Mouse (Mus musculus): ENCODE data around the gene Il4i1. TPM values are rescaled to one million over a fixed set of nuclear protein-coding genes. Genes with fewer than 3 reads are reported as not detected.
A peak's percentile ranks its signal among the peaks of the same experiment; 100 is the strongest.

Il4i1 gene
- polyA plus RNA-seq, 1 experiment from 2014 or later, result 2.9 TPM

DNA sequence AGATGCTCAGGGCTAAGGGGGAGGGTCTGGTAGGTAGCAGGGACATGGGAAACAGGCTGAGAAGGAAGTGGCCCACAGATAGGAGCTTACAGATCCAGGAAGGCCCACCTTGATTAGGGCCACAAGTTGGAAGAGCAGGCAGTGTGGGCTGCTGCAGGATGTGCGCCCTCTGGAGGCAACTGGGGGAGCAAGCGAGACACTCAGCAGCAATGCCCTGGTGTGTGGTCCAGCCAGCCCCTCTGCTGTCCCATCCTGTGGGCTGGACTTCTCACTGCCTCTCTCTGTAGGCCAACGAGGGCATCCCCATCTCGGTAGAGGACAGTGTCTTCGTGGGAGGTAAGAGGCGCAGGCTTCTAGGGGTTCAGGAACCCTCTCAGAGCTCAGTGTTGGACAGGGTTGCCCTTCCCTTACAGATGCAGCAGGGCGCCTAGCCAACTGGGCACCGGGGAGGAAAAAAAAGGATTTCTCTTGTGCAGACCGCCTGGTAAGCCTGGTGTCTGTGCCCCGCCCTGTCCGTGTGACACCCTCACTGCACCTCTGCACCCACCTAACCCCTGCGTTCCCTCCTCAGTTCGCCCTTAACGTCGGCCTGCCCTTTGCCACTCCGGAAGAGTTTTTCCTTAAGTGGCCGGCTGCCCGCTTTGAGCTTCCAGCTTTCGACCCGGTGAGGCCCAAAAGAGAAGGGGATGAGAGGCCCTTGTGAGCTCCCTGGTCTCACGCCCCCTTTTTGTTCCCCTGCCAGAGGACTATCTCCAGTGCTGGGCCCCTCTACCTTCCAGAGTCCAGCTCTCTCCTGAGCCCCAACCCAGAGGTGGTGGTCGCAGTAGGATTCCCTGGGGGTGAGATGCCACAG is 44.6 kb downstream of the Il4i1 start:
- Histone ChIP-seq H3K36me3 (ENCODE audit: control insufficient read depth, insufficient read depth, low read length) (peaks cover 43% of the 10 kb centered on the region), H3K4me3 (ENCODE audit: low read depth, low read length) (no peak overlapping the region), H3K9ac (ENCODE audit: low read depth, low read length) (no peak overlapping the region), H3K9me3 (ENCODE audit: control insufficient read depth, low read length) (no peaks in the 10 kb centered on the region), H3K4me1 (replicated peaks; ENCODE audit: control insufficient read depth, insufficient read depth, low read length) (peaks cover 30% of the 10 kb centered on the region), H3K27ac (ENCODE audit: low read depth, low read length) (no peak overlapping the region; the same call in 1 of the 2 replicates), H3K27me3 (replicated peaks; ENCODE audit: control insufficient read depth, insufficient read depth, low read length) (no peaks in the 10 kb centered on the region), H3K4me2 (no peak overlapping the region)
- DNase-seq (ENCODE audit: low spot score) (peak; percentile 72), ATAC-seq (replicated peaks; ENCODE audit: low FRiP score) (no peak)
- WGBS, result 64% methylated on average over 22 of the region's 22 CpGs

DNA sequence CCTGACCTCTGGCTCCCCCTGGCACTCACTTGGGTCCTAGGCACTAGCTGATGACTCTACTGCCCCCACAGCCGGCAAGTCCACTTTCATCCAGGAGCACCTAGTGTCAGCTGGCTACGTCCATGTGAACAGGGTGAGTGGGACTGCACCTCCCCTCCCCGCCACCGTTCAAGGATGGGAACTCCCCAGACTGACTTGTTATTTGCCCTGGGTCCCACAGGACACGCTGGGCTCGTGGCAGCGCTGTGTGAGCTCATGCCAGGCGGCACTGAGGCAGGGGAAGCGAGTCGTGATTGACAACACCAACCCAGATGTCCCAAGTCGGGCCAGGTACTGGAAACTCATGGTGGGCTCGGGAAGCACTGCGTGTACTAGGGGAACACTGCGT is 45.2 kb downstream of the Il4i1 start:
- H3K36me3 ChIP-seq (ENCODE audit: control insufficient read depth, insufficient read depth, low read length), result peaks cover 44% of the 10 kb centered on the region

DNA sequence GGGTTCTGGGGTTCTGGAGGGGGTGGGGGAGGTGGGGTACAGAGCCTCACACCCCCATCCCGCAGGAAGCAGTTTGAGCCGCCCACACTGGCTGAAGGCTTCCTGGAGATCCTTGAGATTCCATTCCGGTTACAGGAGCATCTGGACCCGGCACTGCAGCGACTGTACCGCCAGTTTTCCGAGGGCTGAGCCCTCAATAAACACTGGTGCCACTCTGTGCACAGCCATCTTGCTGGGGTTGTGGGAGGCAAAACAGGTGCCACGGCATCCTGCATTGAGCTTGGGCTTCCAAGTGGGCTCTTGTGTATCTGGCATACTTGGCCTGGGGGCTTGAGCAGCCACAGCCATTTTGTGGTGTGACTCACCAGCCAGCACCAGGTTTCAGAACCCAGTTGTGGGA is 46.2 kb downstream of the Il4i1 start:
- no peak overlapping the region for H3K9ac ChIP-seq (ENCODE audit: low read depth, low read length)
- 85% methylated on average over 8 of the region's 8 CpGs for WGBS
- H3K9me3 ChIP-seq (ENCODE audit: control insufficient read depth, low read length), result no peaks in the 10 kb centered on the region
- peaks cover 38% of the 10 kb centered on the region for H3K4me1 ChIP-seq (replicated peaks; ENCODE audit: control insufficient read depth, insufficient read depth, low read length)
- DNase-seq (ENCODE audit: low spot score), result no peak
- H3K4me3 ChIP-seq (ENCODE audit: low read depth, low read length), result no peak overlapping the region
- no peaks in the 10 kb centered on the region for H3K27me3 ChIP-seq (replicated peaks; ENCODE audit: control insufficient read depth, insufficient read depth, low read length)
- H3K36me3 ChIP-seq (ENCODE audit: control insufficient read depth, insufficient read depth, low read length), result peaks cover 44% of the 10 kb centered on the region
- no peak overlapping the region for H3K4me2 ChIP-seq
- no peak overlapping the region for H3K27ac ChIP-seq (ENCODE audit: low read depth, low read length)
- ATAC-seq (replicated peaks; ENCODE audit: low FRiP score), result no peak

More for the DNA sequence above, 45.2 kb downstream of the Il4i1 start:
- 85% methylated on average over 14 of the region's 14 CpGs for WGBS
- ATAC-seq (replicated peaks; ENCODE audit: low FRiP score) (no peak), DNase-seq (ENCODE audit: low spot score) (no peak)
- no peak overlapping the region for H3K9ac ChIP-seq (ENCODE audit: low read depth, low read length)
- H3K9me3 ChIP-seq (ENCODE audit: control insufficient read depth, low read length), result no peaks in the 10 kb centered on the region
- H3K4me3 ChIP-seq (ENCODE audit: low read depth, low read length), result no peak overlapping the region
- H3K4me2 ChIP-seq, result no peak overlapping the region
- peaks cover 30% of the 10 kb centered on the region for H3K4me1 ChIP-seq (replicated peaks; ENCODE audit: control insufficient read depth, insufficient read depth, low read length)
- H3K27ac ChIP-seq (ENCODE audit: low read depth, low read length), result no peak overlapping the region
- H3K27me3 ChIP-seq (replicated peaks; ENCODE audit: control insufficient read depth, insufficient read depth, low read length), result no peaks in the 10 kb centered on the region

DNA sequence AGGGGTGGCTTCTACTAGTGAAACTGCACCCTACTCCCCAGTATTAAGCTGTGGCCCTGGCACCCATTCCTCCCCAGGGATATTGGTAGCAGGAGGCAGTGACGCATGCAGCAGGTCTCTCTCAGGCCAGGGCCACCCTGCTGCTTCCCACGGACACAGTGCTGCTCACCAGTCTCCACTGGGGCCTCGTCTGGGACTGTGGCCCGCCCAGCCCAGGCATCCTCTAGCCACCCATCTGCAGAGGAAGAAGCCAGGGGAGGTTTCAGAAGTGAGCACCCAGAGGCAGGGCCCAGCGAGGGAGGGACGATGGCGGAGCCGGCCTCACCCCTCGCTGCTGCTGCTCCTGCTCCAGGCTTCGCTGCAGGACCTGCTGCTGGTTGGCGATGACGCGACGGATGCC is 47.0 kb downstream of the Il4i1 start:
- no peaks in the 10 kb centered on the region for H3K27me3 ChIP-seq (replicated peaks; ENCODE audit: control insufficient read depth, insufficient read depth, low read length)
- H3K27ac ChIP-seq (ENCODE audit: low read depth, low read length), result no peak overlapping the region
- 0 out of 2 replicates have a peak overlapping the region, but pooled peaks have one; percentile 4 for H3K4me3 ChIP-seq (ENCODE audit: low read depth, low read length)
- peaks cover 39% of the 10 kb centered on the region for H3K4me1 ChIP-seq (replicated peaks; ENCODE audit: control insufficient read depth, insufficient read depth, low read length)
- H3K4me2 ChIP-seq, result no peak overlapping the region
- 90% methylated on average over 14 of the region's 14 CpGs for WGBS
- no peak for ATAC-seq (replicated peaks; ENCODE audit: low FRiP score)
- peaks cover 44% of the 10 kb centered on the region for H3K36me3 ChIP-seq (ENCODE audit: control insufficient read depth, insufficient read depth, low read length)
- DNase-seq (ENCODE audit: low spot score), result no peak
- no peak overlapping the region for H3K9ac ChIP-seq (ENCODE audit: low read depth, low read length)
- H3K9me3 ChIP-seq (ENCODE audit: control insufficient read depth, low read length), result no peaks in the 10 kb centered on the region

DNA sequence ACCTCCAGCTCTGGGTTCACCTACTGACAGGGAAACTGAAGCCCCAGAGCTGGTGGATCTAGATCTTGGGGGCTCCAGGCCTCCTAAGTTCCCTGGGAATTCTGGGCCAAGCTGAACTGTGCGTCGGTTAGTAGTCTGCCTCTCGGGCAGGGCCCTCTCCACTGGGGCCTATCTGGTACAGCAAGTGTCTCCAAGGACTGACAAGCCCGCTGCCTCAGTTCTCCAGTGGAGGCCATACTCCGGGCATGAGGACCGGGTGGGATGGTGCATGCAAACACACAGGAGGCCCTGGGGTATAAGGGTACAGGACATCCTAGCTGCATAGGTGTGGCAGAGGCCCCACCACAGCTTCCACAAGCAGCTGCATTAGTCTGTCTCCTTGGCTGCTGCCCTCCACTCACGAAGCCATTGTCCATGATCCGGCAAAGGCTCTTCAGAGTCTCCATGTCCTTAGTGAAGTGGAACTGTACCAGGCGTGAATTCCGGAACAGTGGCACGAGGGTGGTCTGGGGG is 47.9 kb downstream of the Il4i1 start:
- no peaks in the 10 kb centered on the region for H3K9me3 ChIP-seq (ENCODE audit: control insufficient read depth, low read length)
- no peak for ATAC-seq (replicated peaks; ENCODE audit: low FRiP score)
- WGBS, result 89% methylated on average over 11 of the region's 11 CpGs
- no peak overlapping the region for H3K4me3 ChIP-seq (ENCODE audit: low read depth, low read length)
- DNase-seq (ENCODE audit: low spot score), result no peak
- H3K27me3 ChIP-seq (replicated peaks; ENCODE audit: control insufficient read depth, insufficient read depth, low read length), result no peaks in the 10 kb centered on the region
- H3K36me3 ChIP-seq (ENCODE audit: control insufficient read depth, insufficient read depth, low read length), result peaks cover 44% of the 10 kb centered on the region
- H3K9ac ChIP-seq (ENCODE audit: low read depth, low read length), result no peak overlapping the region
- no peak overlapping the region for H3K4me2 ChIP-seq
- peaks cover 39% of the 10 kb centered on the region for H3K4me1 ChIP-seq (replicated peaks; ENCODE audit: control insufficient read depth, insufficient read depth, low read length)
- H3K27ac ChIP-seq (ENCODE audit: low read depth, low read length), result no peak overlapping the region; the same call in 1 of the 2 replicates

DNA sequence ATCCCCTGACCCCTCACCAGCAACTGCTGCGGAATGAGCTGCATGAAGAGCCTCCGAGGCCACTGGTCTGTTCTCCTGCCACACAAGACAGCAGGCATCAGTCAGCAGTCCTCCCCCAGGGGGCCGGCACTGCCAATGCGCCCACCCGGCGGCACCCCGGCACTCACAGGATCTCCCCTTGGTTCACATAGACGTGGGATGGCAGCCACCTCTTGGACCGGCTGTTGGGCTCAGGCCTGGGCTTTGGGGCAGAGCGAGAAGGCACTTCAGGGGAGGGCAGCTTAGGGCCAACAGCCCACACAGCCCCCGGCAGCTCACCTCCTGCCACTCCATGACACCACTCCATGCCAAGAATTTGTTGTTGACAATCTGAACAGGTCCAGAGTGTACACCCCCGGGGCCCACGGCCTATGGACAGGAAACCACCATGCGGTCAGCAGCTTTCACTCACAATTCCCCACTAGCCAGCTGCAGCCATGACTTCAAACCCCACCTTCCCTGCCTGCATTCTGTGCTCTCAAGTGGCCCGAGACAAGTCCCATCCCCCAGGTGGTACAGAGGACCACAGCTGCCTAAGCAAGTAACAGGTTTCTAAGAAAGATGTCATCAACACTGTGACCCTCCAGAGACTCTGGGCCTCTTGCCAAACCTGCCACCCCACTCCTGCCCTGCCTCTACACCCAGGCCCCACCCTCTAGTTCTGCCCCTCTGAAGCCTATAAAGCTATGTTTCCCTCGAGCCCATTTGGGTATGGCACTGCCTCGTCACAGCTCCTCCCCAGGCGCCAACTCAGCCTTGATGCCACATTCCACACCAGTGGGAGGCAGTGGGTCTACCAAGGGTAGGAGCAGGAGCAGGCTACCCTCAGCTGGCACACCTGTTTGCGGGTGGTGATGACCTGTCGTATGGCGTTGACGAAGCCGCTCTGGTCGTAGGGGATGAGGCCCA is 48.7 kb downstream of the Il4i1 start:
- 86% methylated on average over 24 of the region's 24 CpGs for WGBS
- Histone ChIP-seq H3K4me2 (no peak overlapping the region), H3K9me3 (ENCODE audit: control insufficient read depth, low read length) (no peaks in the 10 kb centered on the region), H3K9ac (ENCODE audit: low read depth, low read length) (no peak overlapping the region), H3K27me3 (replicated peaks; ENCODE audit: control insufficient read depth, insufficient read depth, low read length) (no peaks in the 10 kb centered on the region), H3K4me3 (ENCODE audit: low read depth, low read length) (no peak overlapping the region), H3K36me3 (ENCODE audit: control insufficient read depth, insufficient read depth, low read length) (peaks cover 44% of the 10 kb centered on the region), H3K4me1 (replicated peaks; ENCODE audit: control insufficient read depth, insufficient read depth, low read length) (peaks cover 39% of the 10 kb centered on the region), H3K27ac (ENCODE audit: low read depth, low read length) (no peak overlapping the region)
- DNase-seq (ENCODE audit: low spot score) (no peak), ATAC-seq (replicated peaks; ENCODE audit: low FRiP score) (no peak)

DNA sequence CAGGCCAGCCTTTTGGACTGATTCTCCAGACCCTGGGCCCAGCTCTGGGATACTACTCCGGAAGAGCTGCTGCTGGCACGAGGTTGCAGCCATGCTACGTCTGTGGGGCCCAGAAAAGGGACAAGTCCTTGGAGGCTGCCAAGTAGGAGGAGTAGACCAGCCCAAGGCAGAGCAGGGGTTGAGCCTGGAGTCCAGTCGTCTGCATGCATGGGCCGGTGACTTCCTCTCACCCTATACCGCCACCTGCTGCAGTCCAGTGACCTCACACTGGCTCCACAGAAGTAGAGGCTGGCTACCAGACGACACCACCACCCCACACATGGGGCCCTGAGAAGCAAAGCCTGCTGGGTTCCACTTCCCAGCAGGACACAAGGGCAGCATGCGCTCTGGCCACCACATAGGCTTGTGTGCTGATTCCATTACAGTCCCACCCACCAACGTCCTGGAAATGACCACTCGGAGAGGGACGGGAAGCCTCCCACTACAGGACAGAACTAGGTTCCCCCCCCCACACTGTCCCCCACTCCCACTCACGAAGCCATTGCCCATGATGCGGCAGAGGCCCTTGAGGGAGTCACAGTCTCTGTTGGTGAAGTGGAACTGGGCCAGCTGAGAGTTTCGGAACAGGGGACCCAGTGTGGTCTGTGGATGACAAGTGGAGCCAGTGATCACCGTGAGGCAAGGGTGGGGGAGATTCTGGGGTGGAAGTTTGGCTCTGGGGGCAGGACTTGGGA is 50.3 kb downstream of the Il4i1 start:
- H3K4me3 ChIP-seq (ENCODE audit: low read depth, low read length), result peak overlapping the region; percentile 94; the same call in 1 of the 2 replicates

More for the DNA sequence above, 50.3 kb downstream of the Il4i1 start:
- no peak overlapping the region for H3K9ac ChIP-seq (ENCODE audit: low read depth, low read length)
- WGBS, result 62% methylated on average over 15 of the region's 15 CpGs
- ATAC-seq (replicated peaks; ENCODE audit: low FRiP score) (no peak), DNase-seq (ENCODE audit: low spot score) (no peak)
- H3K27me3 ChIP-seq (replicated peaks; ENCODE audit: control insufficient read depth, insufficient read depth, low read length), result no peaks in the 10 kb centered on the region
- H3K4me1 ChIP-seq (replicated peaks; ENCODE audit: control insufficient read depth, insufficient read depth, low read length), result peaks cover 36% of the 10 kb centered on the region
- 0 out of 2 replicates have a peak overlapping the region, but pooled peaks have one; percentile 13 for H3K27ac ChIP-seq (ENCODE audit: low read depth, low read length)
- H3K36me3 ChIP-seq (ENCODE audit: control insufficient read depth, insufficient read depth, low read length), result peaks cover 42% of the 10 kb centered on the region
- H3K9me3 ChIP-seq (ENCODE audit: control insufficient read depth, low read length), result no peaks in the 10 kb centered on the region
- H3K4me2 ChIP-seq, result peak overlapping the region; percentile 91
